Mouse (Mus musculus): ENCODE measurements at regions not wholly inside any gene's neighbourhood (a gene's known extent, or its start where the extent isn't known, plus 50 kb on each side); places are given as distances from the start of the nearest gene placed in this dataset.

DNA sequence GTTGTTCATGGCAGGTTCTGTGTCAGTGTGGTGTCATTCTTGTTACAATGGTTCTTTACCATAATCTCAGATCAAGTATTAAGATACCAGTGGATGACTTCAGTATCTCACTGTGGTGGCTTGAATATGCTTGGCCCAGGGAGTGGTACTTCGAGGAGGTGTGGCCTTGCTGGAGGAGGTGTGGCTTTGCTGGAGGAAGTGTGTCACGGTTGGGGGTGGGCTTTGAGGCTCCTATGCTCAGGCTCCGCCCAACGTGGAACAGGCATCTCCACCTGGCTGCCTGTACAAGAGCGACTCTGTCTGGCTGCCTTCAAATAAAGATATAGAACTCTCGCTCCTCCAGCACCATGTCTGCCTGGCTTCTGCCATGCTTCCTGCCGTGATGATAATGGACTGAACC is 63.6 kb downstream of the Cd2 start:
- TF ChIP-seq POLR2A (IDR thresholded peaks at IDR 0.05; ENCODE audit: insufficient read length, low read depth): no peak
- TF ChIP-seq MAX (IDR thresholded peaks at IDR 0.05; ENCODE audit: low read depth): no peak
- no peak for TF ChIP-seq E2F4 (IDR thresholded peaks at IDR 0.05; ENCODE audit: insufficient read depth)
- TF ChIP-seq POLR2AphosphoS2 (IDR thresholded peaks at IDR 0.05; ENCODE audit: insufficient read length, low read depth): no peak
- TF ChIP-seq TCF3 (IDR thresholded peaks at IDR 0.05; ENCODE audit: insufficient read length, low read depth): no peak
- no peak for TF ChIP-seq SRF (IDR thresholded peaks at IDR 0.05; ENCODE audit: control insufficient read depth, insufficient read length, low read depth)
- no peak for TF ChIP-seq CEBPB (IDR thresholded peaks at IDR 0.05; ENCODE audit: insufficient read depth, poor library complexity, severe bottlenecking)
- TF ChIP-seq MYOD1 (IDR thresholded peaks at IDR 0.05; ENCODE audit: control insufficient read depth in 1 of 3, insufficient read length in 2 of 3, low read depth in 2 of 3): no peak
- no peak for TF ChIP-seq TCF12 (IDR thresholded peaks at IDR 0.05; ENCODE audit: insufficient read depth, poor library complexity, severe bottlenecking)
- TF ChIP-seq MYOG (IDR thresholded peaks at IDR 0.05; ENCODE audit: control insufficient read depth in 1 of 3, insufficient read depth in 1 of 3, insufficient read length in 2 of 3, low read depth in 2 of 3): no peak
- TF ChIP-seq USF1 (IDR thresholded peaks at IDR 0.05; ENCODE audit: low read depth): no peak
